Mouse (Mus musculus): ENCODE data around the gene Fbxo28. TPM values are rescaled to one million over a fixed set of nuclear protein-coding genes. Genes with fewer than 3 reads are reported as not detected.

Gene Fbxo28
- polyA plus RNA-seq, 1 experiment from 2014 or later, result 11.5 TPM

GRCm38 (mm10) chr1:182338961-182339565 is 2.4 kb downstream of the Fbxo28 start:
- H3K4me1 ChIP-seq, result peaks cover 28% of the 10 kb centered on the region
- no peak for ATAC-seq
- WGBS (ENCODE audit: insufficient replicate concordance), result 79% methylated on average over 7 of the region's 7 CpGs
- H3K9me3 ChIP-seq (replicated peaks), result no peaks in the 10 kb centered on the region
- no peak overlapping the region; the same call in 1 of the 2 replicates for H3K9ac ChIP-seq
- H3K27ac ChIP-seq, result no peak overlapping the region
- peak overlapping the region; percentile 97 for H3K4me2 ChIP-seq
- no peaks in the 10 kb centered on the region for H3K27me3 ChIP-seq (replicated peaks)
- H3K4me3 ChIP-seq, result no peak overlapping the region
- peaks cover 3% of the 10 kb centered on the region; the same call in 1 of the 2 replicates for H3K36me3 ChIP-seq

GRCm38 (mm10) chr1:182333766-182334437 is 7.5 kb downstream of the Fbxo28 start:
- ATAC-seq, result no peak
- Histone ChIP-seq H3K9me3 (replicated peaks) (no peaks in the 10 kb centered on the region), H3K27ac (no peak overlapping the region), H3K4me2 (no peak overlapping the region), H3K27me3 (replicated peaks) (no peaks in the 10 kb centered on the region), H3K9ac (no peak overlapping the region), H3K4me1 (peaks cover 17% of the 10 kb centered on the region), H3K36me3 (peaks cover 21% of the 10 kb centered on the region), H3K4me3 (no peak overlapping the region)
- WGBS (ENCODE audit: insufficient replicate concordance), result 89% methylated on average over 7 of the region's 7 CpGs

DNA sequence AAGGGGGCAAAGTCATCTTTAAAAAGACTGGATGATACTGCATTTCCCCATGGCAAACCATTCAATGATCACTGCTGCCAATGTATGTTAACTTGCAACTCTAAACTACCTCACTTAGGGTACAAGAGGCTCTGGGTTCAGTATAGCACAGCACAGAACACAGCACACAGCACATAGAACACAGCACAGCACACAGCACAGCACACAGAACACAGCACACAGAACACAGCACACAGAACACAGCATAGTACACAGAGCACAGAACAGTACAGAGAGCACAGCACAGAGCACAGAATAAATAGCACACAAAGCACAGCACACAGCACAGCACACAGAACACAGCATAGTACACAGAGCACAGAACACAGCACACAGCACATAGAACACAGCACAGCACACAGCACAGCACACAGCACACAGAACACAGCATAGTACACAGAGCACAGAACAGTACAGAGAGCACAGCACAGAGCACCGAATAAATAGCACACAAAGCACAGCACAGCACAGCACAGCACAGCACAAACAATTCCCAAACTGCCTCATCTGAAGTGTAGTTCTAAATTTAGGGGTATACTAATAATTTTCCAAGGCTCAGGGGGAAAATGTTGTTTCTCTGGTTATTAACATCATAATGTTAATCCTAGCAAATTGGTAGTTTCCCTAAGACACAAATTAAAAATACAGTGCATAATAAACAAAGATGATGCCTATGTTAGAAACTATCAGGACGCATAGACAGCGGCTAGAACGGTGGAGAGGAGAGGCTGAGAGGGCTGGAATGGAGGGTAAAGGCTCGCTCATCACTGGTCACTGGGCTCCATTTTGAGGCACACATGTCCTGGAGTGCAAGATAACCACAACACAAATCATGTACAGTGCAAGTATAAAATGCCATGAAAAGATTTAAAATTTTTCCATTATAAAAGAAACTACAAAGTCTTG is 9.1 kb downstream of the Fbxo28 start:
- Histone ChIP-seq H3K27me3 (replicated peaks) (no peaks in the 10 kb centered on the region), H3K4me1 (peaks cover 17% of the 10 kb centered on the region), H3K9ac (no peak overlapping the region), H3K36me3 (peaks cover 31% of the 10 kb centered on the region), H3K9me3 (replicated peaks) (no peaks in the 10 kb centered on the region), H3K4me3 (no peak overlapping the region), H3K27ac (no peak overlapping the region), H3K4me2 (no peak overlapping the region)
- WGBS (ENCODE audit: insufficient replicate concordance), result 85% methylated on average over 5 of the region's 5 CpGs
- ATAC-seq, result no peak

GRCm38 (mm10) chr1:182325919-182326318 is 15.5 kb downstream of the Fbxo28 start:
- Histone ChIP-seq H3K27me3 (replicated peaks) (no peaks in the 10 kb centered on the region), H3K4me3 (no peak overlapping the region), H3K36me3 (peaks cover 87% of the 10 kb centered on the region), H3K4me1 (no peaks in the 10 kb centered on the region), H3K4me2 (no peak overlapping the region), H3K27ac (no peak overlapping the region), H3K9me3 (replicated peaks) (no peaks in the 10 kb centered on the region), H3K9ac (no peak overlapping the region)
- 92% methylated on average over 1 of the region's 1 CpGs for WGBS (ENCODE audit: insufficient replicate concordance)
- no peak for ATAC-seq

DNA sequence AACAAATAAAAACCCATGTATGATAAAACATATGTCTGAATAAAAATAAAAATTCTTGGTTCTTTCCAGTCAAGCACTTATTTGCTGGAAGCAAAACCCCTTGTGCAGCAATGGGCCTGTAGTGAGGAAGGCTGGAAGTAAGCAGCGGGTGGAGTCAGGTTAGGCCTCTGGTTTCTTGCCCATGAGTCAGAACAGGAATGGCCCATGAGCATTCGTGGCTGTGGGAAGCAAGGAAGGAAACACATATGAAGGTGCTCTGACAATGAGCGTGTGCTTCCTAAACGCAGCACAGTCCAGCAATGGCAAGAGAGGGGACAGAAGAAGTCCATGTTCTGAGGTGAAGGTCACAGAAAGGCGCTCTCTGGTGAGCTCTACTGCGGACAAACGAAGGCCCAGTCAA is 16.9 kb downstream of the Fbxo28 start:
- Histone ChIP-seq H3K4me3 (no peak overlapping the region), H3K36me3 (peaks cover 96% of the 10 kb centered on the region), H3K27me3 (replicated peaks) (no peaks in the 10 kb centered on the region), H3K27ac (no peak overlapping the region), H3K4me1 (no peaks in the 10 kb centered on the region), H3K4me2 (no peak overlapping the region), H3K9me3 (replicated peaks) (no peaks in the 10 kb centered on the region), H3K9ac (no peak overlapping the region)
- no peak for ATAC-seq
- whole genome bisulfite sequencing (ENCODE audit: insufficient replicate concordance), result 81% methylated on average over 7 of the region's 7 CpGs

DNA sequence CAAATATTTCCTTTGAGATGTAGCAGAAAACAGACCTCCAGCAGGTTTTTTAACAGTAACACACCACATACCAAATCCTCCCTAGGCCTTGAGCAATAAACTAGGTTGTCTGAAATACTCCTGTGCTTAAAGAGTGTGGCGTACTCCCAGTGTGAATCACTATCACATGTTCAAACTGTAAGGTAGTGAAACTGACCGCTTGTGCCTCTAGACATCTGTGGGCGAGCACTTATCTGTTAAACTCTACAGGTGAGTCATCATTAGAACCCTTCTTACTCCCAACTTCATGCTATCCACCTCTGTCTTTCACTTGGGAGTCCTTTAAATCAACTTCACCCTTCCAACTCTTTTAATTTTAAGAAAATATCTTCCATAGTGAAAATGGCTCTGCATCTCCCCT is 18.3 kb downstream of the Fbxo28 start:
- H3K9me3 ChIP-seq (replicated peaks), result no peaks in the 10 kb centered on the region
- no peak overlapping the region for H3K27ac ChIP-seq
- no peaks in the 10 kb centered on the region for H3K4me1 ChIP-seq
- no peak overlapping the region for H3K9ac ChIP-seq
- no peak for ATAC-seq
- 93% methylated on average over 3 of the region's 3 CpGs for WGBS (ENCODE audit: insufficient replicate concordance)
- H3K36me3 ChIP-seq, result peaks cover 98% of the 10 kb centered on the region
- H3K4me3 ChIP-seq, result no peak overlapping the region
- no peak overlapping the region for H3K4me2 ChIP-seq
- no peaks in the 10 kb centered on the region for H3K27me3 ChIP-seq (replicated peaks)

DNA sequence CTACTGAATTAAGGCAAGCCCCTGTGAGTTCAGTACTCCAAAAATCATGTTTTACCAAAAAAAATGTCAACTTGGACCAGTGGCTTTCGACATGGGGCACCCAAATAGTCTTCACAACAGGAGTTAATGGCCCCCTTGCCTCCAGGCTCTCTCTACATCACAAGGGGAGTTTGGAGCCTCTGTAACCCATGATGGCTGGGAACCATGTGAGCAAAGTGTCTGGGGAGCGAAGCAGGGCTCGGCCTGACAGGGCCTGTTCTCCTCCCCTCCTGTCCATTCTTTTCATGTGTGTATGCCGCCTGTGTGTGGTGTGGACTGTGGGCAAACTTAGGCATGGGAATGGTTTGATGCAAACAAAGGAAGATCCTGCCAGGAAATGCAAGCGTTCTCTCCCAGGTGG is 27.2 kb downstream of the Fbxo28 start:
- WGBS (ENCODE audit: insufficient replicate concordance), result 90% methylated on average over 5 of the region's 5 CpGs
- ATAC-seq, result no peak
- no peak overlapping the region for H3K27ac ChIP-seq
- no peaks in the 10 kb centered on the region for H3K27me3 ChIP-seq (replicated peaks)
- H3K9me3 ChIP-seq (replicated peaks), result peaks cover 6% of the 10 kb centered on the region; the same call in 1 of the 2 replicates
- no peak overlapping the region for H3K4me2 ChIP-seq
- no peaks in the 10 kb centered on the region for H3K4me1 ChIP-seq
- no peak overlapping the region for H3K9ac ChIP-seq
- H3K4me3 ChIP-seq, result no peak overlapping the region
- H3K36me3 ChIP-seq, result peaks cover 72% of the 10 kb centered on the region

DNA sequence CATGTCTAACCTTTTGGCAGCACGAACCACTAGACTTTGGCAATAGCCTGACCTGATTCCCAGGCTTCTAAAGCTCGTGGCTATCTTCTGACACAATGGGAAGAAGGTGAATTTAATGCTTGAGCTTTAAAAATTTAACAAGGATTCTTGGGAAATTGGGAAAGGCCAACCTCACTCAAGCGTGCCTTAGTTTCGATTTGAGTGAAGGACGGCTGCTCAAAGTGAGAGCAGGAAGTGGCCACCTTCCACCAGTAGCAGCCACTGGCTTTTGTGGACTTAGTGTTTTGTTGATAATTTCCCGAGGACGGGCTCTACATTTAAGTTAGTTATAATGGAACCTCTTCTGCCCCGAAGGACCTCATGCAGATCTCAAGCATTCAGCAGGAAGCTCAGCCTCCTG is 28.2 kb downstream of the Fbxo28 start:
- no peak for ATAC-seq
- H3K27me3 ChIP-seq (replicated peaks), result no peaks in the 10 kb centered on the region
- H3K9ac ChIP-seq, result no peak overlapping the region
- H3K4me1 ChIP-seq, result no peaks in the 10 kb centered on the region
- H3K4me3 ChIP-seq, result no peak overlapping the region
- peaks cover 6% of the 10 kb centered on the region; the same call in 1 of the 2 replicates for H3K9me3 ChIP-seq (replicated peaks)
- H3K36me3 ChIP-seq, result peaks cover 62% of the 10 kb centered on the region
- no peak overlapping the region for H3K27ac ChIP-seq
- 87% methylated on average over 8 of the region's 8 CpGs for WGBS (ENCODE audit: insufficient replicate concordance)
- H3K4me2 ChIP-seq, result no peak overlapping the region

DNA sequence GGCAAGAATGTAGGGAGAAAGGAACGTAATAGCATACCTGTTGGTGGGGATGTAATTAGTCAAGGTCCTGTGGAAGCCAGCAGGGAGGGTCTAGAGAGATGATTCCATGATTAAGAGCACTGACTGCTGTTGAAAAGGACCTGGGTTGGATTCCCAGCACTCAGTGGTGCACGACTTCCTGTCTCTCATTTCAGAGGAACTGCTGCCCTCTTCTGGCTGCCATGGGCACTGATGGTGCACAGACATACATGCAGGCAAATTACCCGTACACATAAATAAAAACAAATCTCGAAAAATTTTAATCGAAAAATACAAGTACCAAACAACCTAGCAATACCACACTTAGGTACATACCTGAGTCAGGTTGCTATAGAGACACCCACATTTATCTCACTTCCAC is 30.1 kb downstream of the Fbxo28 start:
- Histone ChIP-seq H3K9me3 (replicated peaks) (peaks cover 6% of the 10 kb centered on the region; the same call in 1 of the 2 replicates), H3K36me3 (peaks cover 44% of the 10 kb centered on the region), H3K4me2 (no peak overlapping the region), H3K4me3 (no peak overlapping the region), H3K9ac (no peak overlapping the region), H3K27ac (no peak overlapping the region), H3K27me3 (replicated peaks) (no peaks in the 10 kb centered on the region), H3K4me1 (no peaks in the 10 kb centered on the region)
- no peak for ATAC-seq
- 84% methylated on average over 5 of the region's 5 CpGs for WGBS (ENCODE audit: insufficient replicate concordance)

DNA sequence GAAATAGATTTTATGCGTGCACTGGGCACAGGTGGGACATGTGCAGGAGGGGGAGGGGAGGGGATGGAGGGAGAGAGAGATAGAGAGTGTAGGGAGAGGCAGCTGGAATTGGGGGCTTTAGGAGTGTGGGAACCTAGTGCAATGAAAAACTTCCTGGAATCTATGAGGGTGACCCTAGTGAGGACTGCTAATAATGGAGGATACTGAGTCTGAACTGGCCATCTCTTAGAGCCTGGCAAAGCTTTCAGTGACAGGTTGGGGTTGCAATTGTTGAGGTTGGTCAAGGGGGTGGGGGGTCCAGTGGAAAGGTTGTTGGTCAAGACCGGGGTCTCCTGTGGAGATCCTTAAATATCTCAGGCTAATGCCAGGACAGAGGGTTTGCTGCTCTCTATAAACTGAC is 31.1 kb downstream of the Fbxo28 start:
- Histone ChIP-seq H3K4me3 (no peak overlapping the region), H3K36me3 (peaks cover 34% of the 10 kb centered on the region), H3K9me3 (replicated peaks) (peaks cover 6% of the 10 kb centered on the region; the same call in 1 of the 2 replicates), H3K9ac (no peak overlapping the region), H3K4me2 (no peak overlapping the region), H3K27me3 (replicated peaks) (no peaks in the 10 kb centered on the region), H3K27ac (no peak overlapping the region), H3K4me1 (no peaks in the 10 kb centered on the region)
- no peak for ATAC-seq
- WGBS (ENCODE audit: insufficient replicate concordance), result 73% methylated on average over 2 of the region's 2 CpGs

- peaks cover 6% of the 10 kb centered on the region; the same call in 1 of the 2 replicates for H3K9me3 ChIP-seq (replicated peaks)
- H3K4me1 ChIP-seq, result no peaks in the 10 kb centered on the region
- peaks cover 24% of the 10 kb centered on the region for H3K36me3 ChIP-seq
- H3K9ac ChIP-seq, result no peak overlapping the region
- no peak overlapping the region for H3K4me2 ChIP-seq
- no peak overlapping the region for H3K27ac ChIP-seq
- H3K27me3 ChIP-seq (replicated peaks), result no peaks in the 10 kb centered on the region
- no peak for ATAC-seq
- H3K4me3 ChIP-seq, result no peak overlapping the region
- WGBS (ENCODE audit: insufficient replicate concordance), result 64% methylated on average over 5 of the region's 5 CpGs
Observed at GRCm38 (mm10) chr1:182309403-182309802, 32.0 kb downstream of the Fbxo28 start.

DNA sequence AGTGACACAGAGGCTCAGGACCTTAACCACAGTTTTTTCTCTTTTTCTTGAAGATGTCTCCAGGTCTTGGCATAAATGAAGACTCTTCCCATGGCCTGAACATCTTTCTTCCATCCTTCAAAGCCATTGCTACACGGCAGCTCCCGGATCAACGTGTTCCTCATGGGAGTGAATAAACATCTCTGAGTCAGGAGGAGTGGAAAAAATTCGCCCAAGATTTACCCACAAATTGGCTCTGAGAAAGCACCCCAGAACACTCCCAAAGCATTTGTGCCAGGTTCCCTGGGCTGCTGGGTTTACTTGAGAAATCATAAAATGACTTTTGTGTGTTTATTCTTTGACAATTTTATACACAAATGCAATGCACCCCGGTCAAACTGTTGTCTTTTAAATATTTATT is 38.5 kb downstream of the Fbxo28 start:
- H3K4me1 ChIP-seq, result no peaks in the 10 kb centered on the region
- H3K36me3 ChIP-seq, result no peaks in the 10 kb centered on the region
- no peaks in the 10 kb centered on the region for H3K9me3 ChIP-seq (replicated peaks)
- ATAC-seq, result no peak
- H3K27me3 ChIP-seq (replicated peaks), result no peaks in the 10 kb centered on the region
- H3K27ac ChIP-seq, result no peak overlapping the region
- H3K9ac ChIP-seq, result no peak overlapping the region
- 72% methylated on average over 5 of the region's 5 CpGs for WGBS (ENCODE audit: insufficient replicate concordance)
- H3K4me2 ChIP-seq, result no peak overlapping the region
- H3K4me3 ChIP-seq, result no peak overlapping the region

Data from liver, embryonic 12.5 days (tissue).